Mouse (Mus musculus): ENCODE measurements around the gene Shcbp1l. TPM values are rescaled to one million over a fixed set of nuclear protein-coding genes. Genes with fewer than 3 reads are reported as not detected.

Shcbp1l gene
- polyA plus RNA-seq, 1 experiment from 2014 or later = 0.14 TPM

Other genes with a start within 250 kb of the Shcbp1l start
- gene Lamc2, start 238.7 kb upstream of the Shcbp1l start, polyA plus RNA-seq (2016; fragmentation: Nextera tagmentation; extraction: Ambion mirVana) = 8.7 and 9.8 TPM in 2 replicates
- gene Lamc1, start 92.4 kb upstream of the Shcbp1l start, polyA plus RNA-seq (2016; fragmentation: Nextera tagmentation; extraction: Ambion mirVana) = 134 and 146 TPM in 2 replicates
- 24.7 TPM in 2 replicates for gene Dhx9, start 62.5 kb downstream of the Shcbp1l start, polyA plus RNA-seq (2016; fragmentation: Nextera tagmentation; extraction: Ambion mirVana)
- 6.6 and 7.4 TPM in 2 replicates for gene Npl, start 124.9 kb downstream of the Shcbp1l start, polyA plus RNA-seq (2016; fragmentation: Nextera tagmentation; extraction: Ambion mirVana)
- 0.90 and 1.1 TPM in 2 replicates for gene Rgs8, start 227.9 kb downstream of the Shcbp1l start, polyA plus RNA-seq (2016; fragmentation: Nextera tagmentation; extraction: Ambion mirVana)

Measured in heart, embryonic 12.5 days (tissue).